Mouse (Mus musculus): ENCODE data around the gene Ckap2. TPM values are rescaled to one million over a fixed set of nuclear protein-coding genes. Genes with fewer than 3 reads are reported as not detected.
A peak's percentile ranks its signal among the peaks of the same experiment; 100 is the strongest.

Ckap2 gene
- polyA plus RNA-seq (2012; rRNA removed): 6.6 and 6.7 TPM in 2 replicates

GRCm38 (mm10) chr8:22185431-22186397 lies at the start of gene Ckap2:
TSS of gene Ckap2 (minus strand) at chr8:22185819.
- Histone ChIP-seq H3K27me3 (ENCODE audit: control insufficient read depth, insufficient read depth, low read length) (no peaks in the 10 kb centered on the region), H3K36me3 (ENCODE audit: control insufficient read depth, insufficient read depth, low read length) (no peaks in the 10 kb centered on the region), H3K27ac (ENCODE audit: control insufficient read depth, insufficient read depth, low read depth, low read length) (peak within 1 kb of the TSS; percentile 98), H3K4me1 (ENCODE audit: control insufficient read depth, insufficient read depth, low read length) (peaks cover 7% of the 10 kb centered on the region), H3K4me3 (ENCODE audit: control insufficient read depth, low read depth, low read length) (peak within 1 kb of the TSS; percentile 98)
- TF ChIP-seq POLR2A (IDR thresholded peaks at IDR 0.05; ENCODE audit: control insufficient read depth, low read depth, low read length) (peak; percentile 68), CTCF (IDR thresholded peaks at IDR 0.05; ENCODE audit: control insufficient read depth, insufficient read depth, insufficient replicate concordance, low read depth, low read length) (no peak)

- Histone ChIP-seq H3K27ac (ENCODE audit: control insufficient read depth, insufficient read depth, low read depth, low read length) (no peak overlapping the region), H3K4me3 (ENCODE audit: control insufficient read depth, low read depth, low read length) (no peak overlapping the region), H3K27me3 (ENCODE audit: control insufficient read depth, insufficient read depth, low read length) (no peaks in the 10 kb centered on the region), H3K36me3 (ENCODE audit: control insufficient read depth, insufficient read depth, low read length) (no peaks in the 10 kb centered on the region), H3K4me1 (ENCODE audit: control insufficient read depth, insufficient read depth, low read length) (peaks cover 5% of the 10 kb centered on the region)
- TF ChIP-seq CTCF (IDR thresholded peaks at IDR 0.05; ENCODE audit: control insufficient read depth, insufficient read depth, insufficient replicate concordance, low read depth, low read length): no peak
- no peak for TF ChIP-seq POLR2A (IDR thresholded peaks at IDR 0.05; ENCODE audit: control insufficient read depth, low read depth, low read length)
Measured at GRCm38 (mm10) chr8:22228621-22229020, 43.0 kb upstream of the Ckap2 start.

GRCm38 (mm10) chr8:22227061-22227877 lies 41.6 kb upstream of the Ckap2 start, which contains the start of gene Thsd1:
TSS of gene Thsd1 (plus strand) at chr8:22227313.
- peak within 1 kb of the TSS; percentile 75 for H3K4me3 ChIP-seq (ENCODE audit: control insufficient read depth, low read depth, low read length)
- H3K36me3 ChIP-seq (ENCODE audit: control insufficient read depth, insufficient read depth, low read length): no peaks in the 10 kb centered on the region
- TF ChIP-seq CTCF (IDR thresholded peaks at IDR 0.05; ENCODE audit: control insufficient read depth, insufficient read depth, insufficient replicate concordance, low read depth, low read length) (no peak), POLR2A (IDR thresholded peaks at IDR 0.05; ENCODE audit: control insufficient read depth, low read depth, low read length) (no peak)
- H3K27ac ChIP-seq (ENCODE audit: control insufficient read depth, insufficient read depth, low read depth, low read length): no peak within 1 kb of the TSS
- peaks cover 8% of the 10 kb centered on the region for H3K4me1 ChIP-seq (ENCODE audit: control insufficient read depth, insufficient read depth, low read length)
- H3K27me3 ChIP-seq (ENCODE audit: control insufficient read depth, insufficient read depth, low read length): no peaks in the 10 kb centered on the region

GRCm38 (mm10) chr8:22226361-22226760 lies 40.7 kb upstream of the Ckap2 start:
- Histone ChIP-seq H3K27ac (ENCODE audit: control insufficient read depth, insufficient read depth, low read depth, low read length) (no peak overlapping the region), H3K27me3 (ENCODE audit: control insufficient read depth, insufficient read depth, low read length) (no peaks in the 10 kb centered on the region), H3K4me1 (ENCODE audit: control insufficient read depth, insufficient read depth, low read length) (peaks cover 8% of the 10 kb centered on the region), H3K4me3 (ENCODE audit: control insufficient read depth, low read depth, low read length) (no peak overlapping the region), H3K36me3 (ENCODE audit: control insufficient read depth, insufficient read depth, low read length) (no peaks in the 10 kb centered on the region)
- TF ChIP-seq CTCF (IDR thresholded peaks at IDR 0.05; ENCODE audit: control insufficient read depth, insufficient read depth, insufficient replicate concordance, low read depth, low read length) (no peak), POLR2A (IDR thresholded peaks at IDR 0.05; ENCODE audit: control insufficient read depth, low read depth, low read length) (no peak)

GRCm38 (mm10) chr8:22214826-22215225 lies 29.2 kb upstream of the Ckap2 start:
- H3K4me1 ChIP-seq (ENCODE audit: control insufficient read depth, insufficient read depth, low read length): no peaks in the 10 kb centered on the region
- no peak overlapping the region for H3K27ac ChIP-seq (ENCODE audit: control insufficient read depth, insufficient read depth, low read depth, low read length)
- TF ChIP-seq CTCF (IDR thresholded peaks at IDR 0.05; ENCODE audit: control insufficient read depth, insufficient read depth, insufficient replicate concordance, low read depth, low read length) (no peak), POLR2A (IDR thresholded peaks at IDR 0.05; ENCODE audit: control insufficient read depth, low read depth, low read length) (no peak)
- H3K36me3 ChIP-seq (ENCODE audit: control insufficient read depth, insufficient read depth, low read length): peaks cover 1% of the 10 kb centered on the region; the same call in 1 of the 2 replicates
- no peak overlapping the region for H3K4me3 ChIP-seq (ENCODE audit: control insufficient read depth, low read depth, low read length)
- H3K27me3 ChIP-seq (ENCODE audit: control insufficient read depth, insufficient read depth, low read length): no peaks in the 10 kb centered on the region

- Histone ChIP-seq H3K27me3 (ENCODE audit: control insufficient read depth, insufficient read depth, low read length) (no peaks in the 10 kb centered on the region), H3K36me3 (ENCODE audit: control insufficient read depth, insufficient read depth, low read length) (no peaks in the 10 kb centered on the region)
Measured at GRCm38 (mm10) chr8:22209012-22209411, 23.4 kb upstream of the Ckap2 start.

GRCm38 (mm10) chr8:22207535-22207934 lies 21.9 kb upstream of the Ckap2 start:
- H3K36me3 ChIP-seq (ENCODE audit: control insufficient read depth, insufficient read depth, low read length): no peaks in the 10 kb centered on the region
- H3K4me1 ChIP-seq (ENCODE audit: control insufficient read depth, insufficient read depth, low read length): no peaks in the 10 kb centered on the region

More at GRCm38 (mm10) chr8:22209012-22209411, 23.4 kb upstream of the Ckap2 start:
- no peak for TF ChIP-seq POLR2A (IDR thresholded peaks at IDR 0.05; ENCODE audit: control insufficient read depth, low read depth, low read length)
- TF ChIP-seq CTCF (IDR thresholded peaks at IDR 0.05; ENCODE audit: control insufficient read depth, insufficient read depth, insufficient replicate concordance, low read depth, low read length): no peak
- Histone ChIP-seq H3K27ac (ENCODE audit: control insufficient read depth, insufficient read depth, low read depth, low read length) (no peak overlapping the region), H3K4me1 (ENCODE audit: control insufficient read depth, insufficient read depth, low read length) (no peaks in the 10 kb centered on the region), H3K4me3 (ENCODE audit: control insufficient read depth, low read depth, low read length) (no peak overlapping the region)

More at GRCm38 (mm10) chr8:22207535-22207934, 21.9 kb upstream of the Ckap2 start:
- TF ChIP-seq POLR2A (IDR thresholded peaks at IDR 0.05; ENCODE audit: control insufficient read depth, low read depth, low read length) (no peak), CTCF (IDR thresholded peaks at IDR 0.05; ENCODE audit: control insufficient read depth, insufficient read depth, insufficient replicate concordance, low read depth, low read length) (no peak)
- no peak overlapping the region for H3K27ac ChIP-seq (ENCODE audit: control insufficient read depth, insufficient read depth, low read depth, low read length)
- H3K4me3 ChIP-seq (ENCODE audit: control insufficient read depth, low read depth, low read length): no peak overlapping the region
- no peaks in the 10 kb centered on the region for H3K27me3 ChIP-seq (ENCODE audit: control insufficient read depth, insufficient read depth, low read length)

All from testis, adult 2 months (tissue).